Mouse (Mus musculus) hindbrain, postnatal 0 days (tissue): ENCODE data around the gene Tead4. TPM values are rescaled to one million over a fixed set of nuclear protein-coding genes. Genes with fewer than 3 reads are reported as not detected.
A peak's percentile ranks its signal among the peaks of the same experiment; 100 is the strongest.

Experiments used
- ATAC-seq: fragments of 200-750 bp; cut with Nextera tagmentation; 2 replicates; pipeline ENCODE4 v1.8.0; 2017; ENCODE audit warnings: mild to moderate bottlenecking, moderate TSS enrichment, moderate library complexity
- DNase-seq: peaks from one replicate; pipeline ENCODE4 v3.0.0-alpha.2; 2015; ENCODE audit warnings: low spot score
- H3K27ac ChIP-seq: fragments of 300-500 bp; sonication (generic); 2 replicates; pipeline ENCODE4 v1.5.1; 2014; ENCODE audit warnings: mild to moderate bottlenecking
- H3K27me3 ChIP-seq: fragments of 300-500 bp; sonication (generic); 2 replicates; pipeline ENCODE4 v1.6.1; 2014; ENCODE audit warnings: low read length, mixed read lengths; ENCODE audit not compliant: insufficient read depth
- H3K36me3 ChIP-seq: fragments of 300-500 bp; sonication (generic); 2 replicates; pipeline ENCODE4 v1.6.1; 2014; ENCODE audit warnings: low read length, mixed read lengths; ENCODE audit not compliant: insufficient read depth
- H3K4me1 ChIP-seq: fragments of 300-500 bp; sonication (generic); 2 replicates; pipeline ENCODE4 v1.6.1; 2014; ENCODE audit warnings: antibody characterized with exemption, low read length, mixed read lengths; ENCODE audit not compliant: insufficient read depth
- H3K4me2 ChIP-seq: fragments of 300-500 bp; sonication (generic); 2 replicates; pipeline ENCODE4 v1.6.1; 2014; ENCODE audit warnings: low read depth, mild to moderate bottlenecking, low read length, moderate library complexity, mixed read lengths
- H3K4me3 ChIP-seq: fragments of 300-500 bp; sonication (generic); 2 replicates; pipeline ENCODE4 v1.5.1; 2014; ENCODE audit warnings: low read length
- H3K9ac ChIP-seq: fragments of 300-500 bp; sonication (generic); replicated peaks from 2 replicates; pipeline ENCODE4 v1.6.1; 2014; ENCODE audit warnings: mild to moderate bottlenecking, low read length, moderate library complexity, mixed read lengths
- H3K9me3 ChIP-seq: fragments of 300-500 bp; sonication (generic); 2 replicates; pipeline ENCODE4 v1.6.1; 2016; ENCODE audit warnings: low read length, mixed read lengths
- CTCF ChIP-seq: IDR thresholded peaks from 2 replicates; pipeline ENCODE4 v1.5.1; 2016; ENCODE audit warnings: antibody characterized with exemption, control low read depth, low read depth
- WGBS: fragments of 180-500 bp; shearing (Covaris S2); extraction: QIAGEN DNeasy Blood & Tissue Kit; methylation state at CpG from one replicate; pipeline ENCODE4 v1.1.7; 2014; 5-methylcytosine and 5-hydroxymethylcytosine counted together
- polyA plus RNA-seq: library from polyadenylated mRNA; unstranded; fragments of >200 nt; fragmentation: Nextera tagmentation; extraction: Ambion mirVana; gene quantifications from 2 replicates; pipeline ENCODE4 v1.2.1, GENCODE M21; 2015
- total RNA-seq: library from RNA; depleted of rRNA; stranded (reverse); fragments of >200 nt; gene quantifications from 2 replicates; pipeline ENCODE4 v1.2.3, GENCODE M21; 2014

The Tead4 gene
- total and polyA plus RNA-seq, 2 experiments from 2014 or later, result 0.45 to 0.84 TPM

- Histone ChIP-seq H3K9me3 (no peaks in the 10 kb centered on the region), H3K36me3 (no peaks in the 10 kb centered on the region), H3K4me3 (no peak overlapping the region), H3K4me1 (no peaks in the 10 kb centered on the region), H3K27ac (no peak overlapping the region), H3K9ac (no peak overlapping the region), H3K4me2 (no peak overlapping the region), H3K27me3 (no peaks in the 10 kb centered on the region)
- ATAC-seq, result no peak
- no peak for DNase-seq
- WGBS, result 76% methylated on average over 4 of the region's 4 CpGs
- TF ChIP-seq CTCF, result no peak
Measured at GRCm38 (mm10) chr6:128269850-128270249, 30.8 kb downstream of the Tead4 start.

GRCm38 (mm10) chr6:128264870-128265526 lies 35.6 kb downstream of the Tead4 start:
- Histone ChIP-seq H3K9ac (no peak overlapping the region), H3K9me3 (no peaks in the 10 kb centered on the region), H3K4me1 (no peaks in the 10 kb centered on the region), H3K4me3 (no peak overlapping the region), H3K36me3 (no peaks in the 10 kb centered on the region), H3K4me2 (no peak overlapping the region), H3K27ac (no peak overlapping the region), H3K27me3 (no peaks in the 10 kb centered on the region)
- 70% methylated on average over 8 of the region's 8 CpGs for WGBS
- no peak for ATAC-seq
- TF ChIP-seq CTCF, result no peak
- DNase-seq, result no peak

GRCm38 (mm10) chr6:128261486-128261885 lies 39.1 kb downstream of the Tead4 start:
- H3K27ac ChIP-seq, result no peak overlapping the region
- H3K9me3 ChIP-seq, result no peaks in the 10 kb centered on the region
- no peaks in the 10 kb centered on the region for H3K27me3 ChIP-seq
- no peak for TF ChIP-seq CTCF
- no peak overlapping the region for H3K9ac ChIP-seq
- no peaks in the 10 kb centered on the region for H3K36me3 ChIP-seq
- WGBS, result 32% methylated on average over 1 of the region's 1 CpGs
- no peak overlapping the region for H3K4me2 ChIP-seq
- H3K4me1 ChIP-seq, result no peaks in the 10 kb centered on the region
- H3K4me3 ChIP-seq, result no peak overlapping the region
- no peak for ATAC-seq
- DNase-seq, result no peak

GRCm38 (mm10) chr6:128259252-128259651 lies 41.4 kb downstream of the Tead4 start:
- H3K4me3 ChIP-seq, result no peak overlapping the region
- no peak for ATAC-seq
- no peak overlapping the region for H3K27ac ChIP-seq
- no peak for DNase-seq
- H3K9ac ChIP-seq, result no peak overlapping the region
- H3K9me3 ChIP-seq, result no peaks in the 10 kb centered on the region
- no peaks in the 10 kb centered on the region for H3K27me3 ChIP-seq
- TF ChIP-seq CTCF, result no peak
- H3K36me3 ChIP-seq, result no peaks in the 10 kb centered on the region
- H3K4me2 ChIP-seq, result no peak overlapping the region
- H3K4me1 ChIP-seq, result no peaks in the 10 kb centered on the region
- WGBS, result 84% methylated on average over 3 of the region's 3 CpGs

DNA sequence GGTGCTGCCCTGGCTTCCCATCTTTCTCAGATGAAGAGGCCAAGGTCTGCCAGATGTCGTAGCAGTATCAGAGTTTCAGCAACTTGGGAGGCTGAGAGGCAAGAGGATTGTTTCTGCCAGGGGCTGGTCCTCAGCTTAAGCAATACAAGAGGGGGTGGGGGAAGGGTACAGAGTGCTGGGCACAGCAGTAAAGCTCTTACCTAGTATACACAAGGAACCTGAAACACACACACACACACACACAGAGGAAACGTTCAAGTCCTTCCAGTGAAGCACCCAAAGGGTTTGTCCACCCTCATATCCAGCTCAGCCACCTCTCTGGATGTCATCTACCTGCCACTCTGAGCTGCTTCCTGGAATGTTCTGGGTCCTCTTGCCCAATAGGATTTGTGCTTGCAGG lies 44.7 kb downstream of the Tead4 start:
- ATAC-seq (no peak), DNase-seq (no peak)
- Histone ChIP-seq H3K9me3 (no peaks in the 10 kb centered on the region), H3K27me3 (no peaks in the 10 kb centered on the region), H3K36me3 (no peaks in the 10 kb centered on the region), H3K27ac (no peak overlapping the region), H3K4me2 (no peak overlapping the region), H3K4me1 (no peaks in the 10 kb centered on the region), H3K9ac (no peak overlapping the region), H3K4me3 (no peak overlapping the region)
- no peak for TF ChIP-seq CTCF
- 68% methylated on average over 2 of the region's 2 CpGs for WGBS

DNA sequence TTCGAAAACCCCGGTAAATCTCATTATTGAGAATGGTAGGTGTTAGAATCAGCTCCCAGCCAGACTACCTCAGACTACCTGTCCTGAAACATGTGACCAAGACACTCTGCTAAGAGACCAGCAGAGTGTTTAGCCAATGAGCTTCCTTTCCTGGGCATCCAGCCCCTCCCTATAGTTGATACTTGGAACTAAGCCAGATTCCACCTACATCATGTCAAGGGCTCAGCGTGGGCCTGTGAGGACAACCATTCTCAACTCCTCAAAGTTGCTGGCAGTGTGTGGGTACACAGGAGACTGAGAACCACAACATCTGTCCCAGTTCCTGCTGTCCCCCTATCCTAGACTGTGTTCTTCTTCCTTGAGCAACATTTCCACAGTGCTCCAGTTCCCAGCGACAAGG lies 45.3 kb downstream of the Tead4 start:
- DNase-seq (no peak), ATAC-seq (0 out of 2 replicates have a peak, but pooled peaks have one; percentile 18)
- 73% methylated on average over 4 of the region's 4 CpGs for WGBS

GRCm38 (mm10) chr6:128254551-128254950 lies 46.1 kb downstream of the Tead4 start:
- H3K4me2 ChIP-seq, result no peak overlapping the region
- H3K9me3 ChIP-seq, result no peaks in the 10 kb centered on the region
- no peak for DNase-seq
- no peak for TF ChIP-seq CTCF
- no peak overlapping the region for H3K27ac ChIP-seq
- H3K4me3 ChIP-seq, result no peak overlapping the region
- H3K9ac ChIP-seq, result no peak overlapping the region
- no peaks in the 10 kb centered on the region for H3K36me3 ChIP-seq
- H3K27me3 ChIP-seq, result no peaks in the 10 kb centered on the region
- WGBS, result 20% methylated on average over 4 of the region's 4 CpGs
- ATAC-seq, result no peak
- H3K4me1 ChIP-seq, result no peaks in the 10 kb centered on the region

More for the DNA sequence above, 45.3 kb downstream of the Tead4 start:
- no peaks in the 10 kb centered on the region for H3K9me3 ChIP-seq
- H3K27ac ChIP-seq, result no peak overlapping the region
- TF ChIP-seq CTCF, result no peak
- no peaks in the 10 kb centered on the region for H3K4me1 ChIP-seq
- H3K9ac ChIP-seq, result no peak overlapping the region
- H3K4me2 ChIP-seq, result no peak overlapping the region
- no peaks in the 10 kb centered on the region for H3K27me3 ChIP-seq
- H3K4me3 ChIP-seq, result no peak overlapping the region
- H3K36me3 ChIP-seq, result no peaks in the 10 kb centered on the region
